Mouse (Mus musculus): Measurements from ENCODE around the gene Ackr1.
"Not testable (repeated sequence)": the region's sequence is repeated elsewhere in the genome, so short reads cannot be mapped to it uniquely, and the experiment has no call there.

The Ackr1 gene

GRCm38 (mm10) chr1:173348527-173348926, 15.0 kb upstream of the Ackr1 start:
- no peak for DNase-seq

GRCm38 (mm10) chr1:173345112-173345511, 11.6 kb upstream of the Ackr1 start:
- no peak for DNase-seq

GRCm38 (mm10) chr1:173343934-173344333, 10.4 kb upstream of the Ackr1 start:
- DNase-seq, result no peak

GRCm38 (mm10) chr1:173342425-173342824, 8.9 kb upstream of the Ackr1 start:
- DNase-seq, result no peak

- peak; percentile 77 to 85 for DNase-seq
These were observed 6.0 kb upstream of the Ackr1 start for GRCm38 (mm10) chr1:173339543-173339942.

- DNase-seq, result peak in 1 of 2 experiments; percentile 20
These were observed 3.5 kb upstream of the Ackr1 start for GRCm38 (mm10) chr1:173337008-173337407.

- peak in 1 of 2 experiments; percentile 22 for DNase-seq
These were observed 2.4 kb upstream of the Ackr1 start for GRCm38 (mm10) chr1:173335903-173336302.

GRCm38 (mm10) chr1:173332418-173332817, 1.1 kb downstream of the Ackr1 start:
- no peak for DNase-seq

- DNase-seq, result no peak
These were observed 3.8 kb downstream of the Ackr1 start for GRCm38 (mm10) chr1:173329743-173330142.

- no peak for DNase-seq
These were observed 4.4 kb downstream of the Ackr1 start for GRCm38 (mm10) chr1:173329185-173329584.

- DNase-seq, result no peak
These were observed 5.1 kb downstream of the Ackr1 start for GRCm38 (mm10) chr1:173328446-173328845.

GRCm38 (mm10) chr1:173326552-173326951, 7.0 kb downstream of the Ackr1 start:
- DNase-seq, result no peak

- DNase-seq, result no peak
These were observed 8.2 kb downstream of the Ackr1 start for GRCm38 (mm10) chr1:173325395-173325794.

GRCm38 (mm10) chr1:173324961-173325360, 8.6 kb downstream of the Ackr1 start:
- DNase-seq, result no peak

GRCm38 (mm10) chr1:173323839-173324585, 9.5 kb downstream of the Ackr1 start:
- DNase-seq, result peak; percentile 59 to 74

GRCm38 (mm10) chr1:173322249-173322627, 11.3 kb downstream of the Ackr1 start:
- DNase-seq, result no peak

GRCm38 (mm10) chr1:173321593-173322248, 11.8 kb downstream of the Ackr1 start:
- no peak for DNase-seq

- DNase-seq, result no peak
These were observed 15.5 kb downstream of the Ackr1 start for GRCm38 (mm10) chr1:173317925-173318477.

GRCm38 (mm10) chr1:173315725-173316124, 17.8 kb downstream of the Ackr1 start:
- no peak for DNase-seq

- DNase-seq, result not testable (repeated sequence)
These were observed 20.0 kb downstream of the Ackr1 start for GRCm38 (mm10) chr1:173313535-173314050.

- DNase-seq, result not testable (repeated sequence)
These were observed 30.8 kb downstream of the Ackr1 start for GRCm38 (mm10) chr1:173302795-173303194.

Data from cerebellum, adult 18-20 months (tissue).